In genomic region chr1:100163588-100164357, GRCm38 (mm10) we compare ENCODE assay signal across 17 mouse cellular contexts.
"Had no signal": no experiment of that assay in that cellular context is flagged by ENCODE, and none has a peak within 500 bp of the region (broad histone marks: within the 10 kb centered on the region; RNA-seq: fewer than 3 reads in every experiment).

No protein-coding gene starts in this region.

- H3K4me2 ChIP-seq: limb, embryonic 13.5 days; liver, embryonic 12.5 days; liver, embryonic 15.5 days; lung, embryonic 15.5 days had no signal

- H3K4me3 ChIP-seq: layer of hippocampus, adult 2 months; limb, embryonic 10.5 days; limb, embryonic 13.5 days; liver, embryonic 12.5 days; liver, embryonic 15.5 days; lung, embryonic 15.5 days; megakaryocyte, embryonic 14.5 days had no signal

- H3K27me3 ChIP-seq: limb, embryonic 13.5 days; liver, embryonic 12.5 days; liver, embryonic 15.5 days; lung, embryonic 15.5 days; megakaryocyte, embryonic 14.5 days had no signal

- H3K9me3 ChIP-seq: limb, embryonic 10.5 days; limb, embryonic 13.5 days; liver, embryonic 12.5 days; liver, embryonic 15.5 days; lung, embryonic 15.5 days; megakaryocyte, embryonic 14.5 days had no signal

- H3K4me1 ChIP-seq: limb, embryonic 10.5 days; limb, embryonic 13.5 days; liver, embryonic 12.5 days; liver, embryonic 15.5 days; lung, embryonic 15.5 days; megakaryocyte, embryonic 14.5 days had no signal

- H3K9ac ChIP-seq: limb, embryonic 13.5 days; liver, embryonic 12.5 days; liver, embryonic 15.5 days; lung, embryonic 15.5 days had no signal

- H3K36me3 ChIP-seq: limb, embryonic 10.5 days; limb, embryonic 13.5 days; liver, embryonic 12.5 days; liver, embryonic 15.5 days; lung, embryonic 15.5 days had no signal

- H3K27ac ChIP-seq: kidney, postnatal 0 days; layer of hippocampus, adult 2 months; limb, embryonic 10.5 days; limb, embryonic 13.5 days; liver, embryonic 12.5 days; liver, embryonic 15.5 days; lung, embryonic 15.5 days had no signal

- ATAC-seq: intestine, postnatal 0 days; liver, embryonic 12.5 days had no signal

- DNase-seq: kidney, adult 2 months; kidney, postnatal 25 days; layer of hippocampus, adult 9-11 months; liver; lung, adult 18-20 months; lung, postnatal 10 days; lung, postnatal 36 days; thymus, postnatal 25 days had no signal
